Comparison of ENCODE assay signal across 30 mouse cellular contexts in genomic region chr9:94047845-94048244, GRCm38 (mm10).
"Had no signal": no experiment of that assay in that cellular context is flagged by ENCODE, and none has a peak within 500 bp of the region (broad histone marks: within the 10 kb centered on the region; RNA-seq: fewer than 3 reads in every experiment).

No protein-coding gene starts in this region.

- H3K4me2 ChIP-seq: limb, embryonic 12.5 days; limb, embryonic 13.5 days; limb, embryonic 15.5 days; liver, embryonic 11.5 days; liver, embryonic 12.5 days; liver, embryonic 13.5 days; liver, embryonic 15.5 days; lung, embryonic 14.5 days; lung, embryonic 15.5 days; midbrain, embryonic 11.5 days; midbrain, embryonic 12.5 days; midbrain, embryonic 13.5 days; midbrain, embryonic 15.5 days had no signal

- H3K36me3 ChIP-seq: limb, embryonic 10.5 days; limb, embryonic 12.5 days; limb, embryonic 13.5 days; limb, embryonic 15.5 days; liver, embryonic 12.5 days; liver, embryonic 13.5 days; liver, embryonic 15.5 days; lung, embryonic 15.5 days; midbrain, embryonic 10.5 days; midbrain, embryonic 12.5 days; midbrain, embryonic 13.5 days; midbrain, embryonic 15.5 days had no signal

- H3K4me1 ChIP-seq: limb, embryonic 10.5 days; limb, embryonic 12.5 days; limb, embryonic 15.5 days; liver, embryonic 12.5 days; liver, embryonic 13.5 days; liver, embryonic 15.5 days; lung, embryonic 15.5 days; megakaryocyte, embryonic 14.5 days; midbrain, embryonic 10.5 days; midbrain, embryonic 12.5 days; midbrain, embryonic 13.5 days; midbrain, embryonic 15.5 days had no signal

- ATAC-seq: liver, embryonic 12.5 days; liver, postnatal 0 days; lung, postnatal 0 days; midbrain, embryonic 13.5 days; midbrain, embryonic 15.5 days; midbrain, embryonic 16.5 days had no signal

- H3K27me3 ChIP-seq: limb, embryonic 12.5 days; limb, embryonic 13.5 days; limb, embryonic 15.5 days; liver, embryonic 12.5 days; liver, embryonic 13.5 days; liver, embryonic 15.5 days; lung, embryonic 15.5 days; megakaryocyte, embryonic 14.5 days; midbrain, embryonic 12.5 days; midbrain, embryonic 13.5 days; midbrain, embryonic 15.5 days had no signal

- H3K27ac ChIP-seq: limb, embryonic 10.5 days; limb, embryonic 12.5 days; limb, embryonic 13.5 days; limb, embryonic 15.5 days; liver, embryonic 12.5 days; liver, embryonic 13.5 days; liver, embryonic 14.5 days; liver, embryonic 15.5 days; lung, embryonic 15.5 days; macrophage; midbrain, embryonic 10.5 days; midbrain, embryonic 12.5 days; midbrain, embryonic 13.5 days; midbrain, embryonic 15.5 days had no signal

- H3K9ac ChIP-seq: limb, embryonic 12.5 days; limb, embryonic 13.5 days; limb, embryonic 15.5 days; liver, embryonic 12.5 days; liver, embryonic 13.5 days; liver, embryonic 14.5 days; liver, embryonic 15.5 days; liver, postnatal 0 days; lung, embryonic 14.5 days; lung, embryonic 15.5 days; midbrain, embryonic 12.5 days; midbrain, embryonic 13.5 days; midbrain, embryonic 15.5 days had no signal

- H3K9me3 ChIP-seq: limb, embryonic 10.5 days; limb, embryonic 12.5 days; limb, embryonic 13.5 days; limb, embryonic 15.5 days; liver, embryonic 12.5 days; liver, embryonic 13.5 days; liver, embryonic 15.5 days; lung, embryonic 15.5 days; midbrain, embryonic 10.5 days; midbrain, embryonic 12.5 days; midbrain, embryonic 13.5 days; midbrain, embryonic 15.5 days had no signal

- H3K4me3 ChIP-seq: limb, embryonic 10.5 days; limb, embryonic 12.5 days; limb, embryonic 13.5 days; limb, embryonic 15.5 days; liver, embryonic 12.5 days; liver, embryonic 13.5 days; liver, embryonic 15.5 days; lung, embryonic 15.5 days; megakaryocyte, embryonic 14.5 days; midbrain, embryonic 10.5 days; midbrain, embryonic 12.5 days; midbrain, embryonic 13.5 days; midbrain, embryonic 15.5 days; myocyte had no signal

- DNase-seq: left cerebral cortex, postnatal 4 days; liver; liver, embryonic 13.5 days; liver, postnatal 0 days; lung, adult 18-20 months; lung, adult 2 months; lung, embryonic 14.5 days; lung, postnatal 10 days; lung, postnatal 14 days; lung, postnatal 36 days; lung, postnatal 4 days had no signal
